Mouse (Mus musculus) lung, adult 2 months (tissue): ENCODE measurements around the gene Ddx56. TPM values are rescaled to one million over a fixed set of nuclear protein-coding genes. Genes with fewer than 3 reads are reported as not detected.

Source experiments
- DNase-seq: peaks from one replicate; pipeline ENCODE4 v3.0.0; 2022
- H3K4me1 ChIP-seq: fragments of 200-500 bp; 2 replicates; pipeline ENCODE4 v1.6.1; 2011; ENCODE audit warnings: low read length; ENCODE audit not compliant: control insufficient read depth, insufficient read depth
- H3K4me3 ChIP-seq: fragments of 200-500 bp; replicated peaks from 2 replicates; pipeline ENCODE3; 2011; ENCODE audit warnings: low read depth, mild to moderate bottlenecking, control low read depth, low read length; ENCODE audit errors: extremely low read depth
- CTCF ChIP-seq: fragments of 200-500 bp; IDR thresholded peaks from 2 replicates; pipeline ENCODE4 v1.5.1; 2011; ENCODE audit warnings: mild to moderate bottlenecking, low read length, control low read depth; ENCODE audit not compliant: insufficient read depth
- POLR2A ChIP-seq: fragments of 200-500 bp; IDR thresholded peaks from 2 replicates; pipeline ENCODE4 v1.6.1; 2011; ENCODE audit warnings: low read depth, mild to moderate bottlenecking, control low read depth, low read length, borderline replicate concordance; ENCODE audit errors: extremely low read depth
- WGBS: fragments of 180-500 bp; shearing (Covaris S2); methylation state at CpG from one replicate; pipeline ENCODE4 v1.1.7; 2018; 5-methylcytosine and 5-hydroxymethylcytosine counted together
- polyA plus RNA-seq: library from polyadenylated mRNA; depleted of rRNA; stranded (reverse); fragments of >200 nt; gene quantifications from 2 replicates; pipeline ENCODE4 v1.2.3, GENCODE M21; 2012; rRNA removed

Gene Ddx56
- polyA plus RNA-seq, 1 experiment = 25.2 TPM

DNA sequence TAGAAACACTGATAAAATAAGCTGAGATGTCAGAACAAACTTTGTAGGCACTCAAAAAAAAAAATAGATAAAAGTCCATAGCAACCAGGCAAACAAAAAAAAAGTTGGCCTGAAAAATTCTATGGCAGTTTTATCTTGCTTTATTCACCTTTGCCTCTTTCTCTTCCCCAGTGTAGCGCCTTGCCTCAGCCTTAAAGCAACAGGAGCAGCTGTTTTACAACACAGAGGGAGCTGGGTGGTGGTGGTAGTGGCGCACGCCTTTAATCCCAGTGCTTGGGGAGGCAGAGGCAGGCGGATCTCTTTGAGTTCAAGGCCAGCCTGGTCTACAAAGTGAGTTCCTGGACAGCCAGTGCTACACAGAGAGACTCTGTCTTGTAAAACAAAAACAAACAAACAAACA lies 34.5 kb downstream of the Ddx56 start:
- H3K4me1 ChIP-seq = no peaks in the 10 kb centered on the region
- 81% methylated on average over 4 of the region's 4 CpGs for WGBS
- TF ChIP-seq CTCF = no peak
- TF ChIP-seq POLR2A = no peak
- H3K4me3 ChIP-seq = no peak overlapping the region
- DNase-seq = no peak

DNA sequence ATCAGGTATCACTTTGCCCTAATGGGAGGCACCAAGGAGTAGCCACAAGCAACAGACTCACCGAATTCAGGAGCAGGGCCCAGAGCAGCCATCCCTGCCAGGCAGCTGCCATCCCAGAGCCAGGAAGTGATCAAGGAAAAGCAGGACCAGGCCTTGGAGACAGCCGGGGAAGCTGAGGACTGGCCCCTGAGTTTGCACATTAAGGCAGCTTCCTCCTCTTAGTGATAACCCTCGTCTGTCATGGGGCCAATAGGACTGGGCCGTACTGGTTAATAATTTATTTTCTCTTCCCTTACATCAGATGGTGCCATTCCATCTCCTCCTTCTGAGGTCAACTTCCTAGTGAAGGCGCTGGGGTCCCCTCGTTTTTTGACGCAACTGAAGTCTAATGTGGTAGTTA lies 37.6 kb downstream of the Ddx56 start, which contains the start of gene Npc1l1:
TSS of gene Npc1l1 (minus strand) at position 132 of the 400 bp plus-strand sequence.
- H3K4me3 ChIP-seq = no peak within 1 kb of the TSS
- 65% methylated on average over 7 of the region's 7 CpGs for WGBS

GRCm38 (mm10) chr11:6224541-6225229 lies 42.9 kb downstream of the Ddx56 start:
- no peak for DNase-seq
- H3K4me3 ChIP-seq = no peak overlapping the region
- 75% methylated on average over 14 of the region's 14 CpGs for WGBS
- no peaks in the 10 kb centered on the region for H3K4me1 ChIP-seq
- no peak for TF ChIP-seq POLR2A
- no peak for TF ChIP-seq CTCF

More for the DNA sequence above, 37.6 kb downstream of the Ddx56 start, which contains the start of gene Npc1l1:
- TF ChIP-seq CTCF (no peak), POLR2A (no peak)
- DNase-seq = no peak
- H3K4me1 ChIP-seq = no peaks in the 10 kb centered on the region

DNA sequence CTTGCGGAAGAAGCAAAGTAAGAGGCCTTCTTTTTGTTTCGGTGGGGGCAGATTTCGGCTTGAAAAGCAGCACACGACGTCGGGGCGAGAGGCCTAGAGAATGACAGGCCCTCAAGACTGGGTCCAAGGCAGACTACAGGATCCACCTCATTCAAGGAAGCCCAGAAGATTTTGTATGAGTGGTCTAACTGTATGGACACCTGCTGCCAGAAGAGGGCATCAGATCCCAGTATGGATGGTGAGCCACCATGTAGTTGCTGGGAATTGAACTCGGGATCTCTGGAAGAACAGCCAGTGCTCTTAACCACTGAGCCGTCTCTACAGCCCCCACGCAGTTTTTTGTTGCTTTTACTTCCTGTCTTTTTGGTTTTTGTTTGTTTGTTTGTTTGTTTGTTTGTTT lies 45.4 kb downstream of the Ddx56 start:
- TF ChIP-seq CTCF (no peak), POLR2A (no peak)
- no peak for DNase-seq
- 88% methylated on average over 10 of the region's 10 CpGs for WGBS

DNA sequence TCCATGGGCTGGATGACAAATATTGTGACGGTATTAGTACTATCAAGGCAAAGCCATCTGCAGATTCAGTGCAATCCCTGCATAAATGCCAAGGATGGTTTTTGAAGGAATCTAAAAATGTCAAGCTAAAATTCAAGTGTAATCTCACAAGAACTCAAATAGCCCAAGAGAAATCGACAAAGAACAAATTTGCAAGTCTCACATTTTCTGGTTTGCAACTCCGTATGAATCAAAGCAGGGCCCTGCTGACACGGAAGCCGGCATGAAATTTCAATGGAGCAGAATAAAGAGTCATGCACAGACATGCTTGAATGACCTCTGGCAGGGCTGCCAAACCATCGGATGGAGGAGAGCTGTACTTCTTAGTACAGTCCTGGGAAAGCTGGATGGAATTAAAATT lies 47.6 kb downstream of the Ddx56 start:
- TF ChIP-seq POLR2A = no peak
- no peak for TF ChIP-seq CTCF
- H3K4me3 ChIP-seq = no peak overlapping the region
- 90% methylated on average over 6 of the region's 6 CpGs for WGBS
- no peaks in the 10 kb centered on the region for H3K4me1 ChIP-seq
- no peak for DNase-seq

More for the DNA sequence above, 45.4 kb downstream of the Ddx56 start:
- Histone ChIP-seq H3K4me3 (no peak overlapping the region), H3K4me1 (no peaks in the 10 kb centered on the region)

GRCm38 (mm10) chr11:6218189-6218896 lies 49.2 kb downstream of the Ddx56 start:
- TF ChIP-seq POLR2A (no peak), CTCF (no peak)
- WGBS = 71% methylated on average over 11 of the region's 11 CpGs

GRCm38 (mm10) chr11:6216834-6217233 lies 50.7 kb downstream of the Ddx56 start:
- 40% methylated on average over 3 of the region's 3 CpGs for WGBS
- TF ChIP-seq CTCF = no peak
- TF ChIP-seq POLR2A = no peak
- DNase-seq = no peak
- Histone ChIP-seq H3K4me1 (no peaks in the 10 kb centered on the region), H3K4me3 (no peak overlapping the region)

More at GRCm38 (mm10) chr11:6218189-6218896, 49.2 kb downstream of the Ddx56 start:
- no peaks in the 10 kb centered on the region for H3K4me1 ChIP-seq
- H3K4me3 ChIP-seq = no peak overlapping the region
- no peak for DNase-seq

Other genes starting within 250 kb of the Ddx56 start
- gene Camk2b, start 201.4 kb downstream of the Ddx56 start, polyA plus RNA-seq = 13.8 and 17.8 TPM in 2 replicates
- 0.11 TPM in 1 of 2 replicates, not detected in the other for gene A730071L15Rik, start 67.7 kb downstream of the Ddx56 start, polyA plus RNA-seq
- 29.4 and 52.9 TPM in 2 replicates for gene Nudcd3, start 67.4 kb downstream of the Ddx56 start, polyA plus RNA-seq
- gene Npc1l1, start 37.6 kb downstream of the Ddx56 start, polyA plus RNA-seq = 0.09 and 0.34 TPM in 2 replicates
- 87.0 and 111 TPM in 2 replicates for gene Tmed4, start 7.1 kb upstream of the Ddx56 start, polyA plus RNA-seq
- gene Ogdh, start 23.9 kb upstream of the Ddx56 start, polyA plus RNA-seq = 129 and 181 TPM in 2 replicates
- 50.3 and 58.5 TPM in 2 replicates for gene Zmiz2, start 121.3 kb upstream of the Ddx56 start, polyA plus RNA-seq
- gene Ppia, start 147.7 kb upstream of the Ddx56 start, polyA plus RNA-seq = 407 and 532 TPM in 2 replicates
- 39.1 and 51.4 TPM in 2 replicates for gene H2afv, start 176.7 kb upstream of the Ddx56 start, polyA plus RNA-seq
- 10.7 and 11.0 TPM in 2 replicates for gene Purb, start 208.1 kb upstream of the Ddx56 start, polyA plus RNA-seq